Mouse (Mus musculus): Measurements from ENCODE around the gene Syt12. TPM values are rescaled to one million over a fixed set of nuclear protein-coding genes. Genes with fewer than 3 reads are reported as not detected.

Gene Syt12
- polyA plus RNA-seq, 1 experiment from 2014 or later: 1.8 TPM

DNA sequence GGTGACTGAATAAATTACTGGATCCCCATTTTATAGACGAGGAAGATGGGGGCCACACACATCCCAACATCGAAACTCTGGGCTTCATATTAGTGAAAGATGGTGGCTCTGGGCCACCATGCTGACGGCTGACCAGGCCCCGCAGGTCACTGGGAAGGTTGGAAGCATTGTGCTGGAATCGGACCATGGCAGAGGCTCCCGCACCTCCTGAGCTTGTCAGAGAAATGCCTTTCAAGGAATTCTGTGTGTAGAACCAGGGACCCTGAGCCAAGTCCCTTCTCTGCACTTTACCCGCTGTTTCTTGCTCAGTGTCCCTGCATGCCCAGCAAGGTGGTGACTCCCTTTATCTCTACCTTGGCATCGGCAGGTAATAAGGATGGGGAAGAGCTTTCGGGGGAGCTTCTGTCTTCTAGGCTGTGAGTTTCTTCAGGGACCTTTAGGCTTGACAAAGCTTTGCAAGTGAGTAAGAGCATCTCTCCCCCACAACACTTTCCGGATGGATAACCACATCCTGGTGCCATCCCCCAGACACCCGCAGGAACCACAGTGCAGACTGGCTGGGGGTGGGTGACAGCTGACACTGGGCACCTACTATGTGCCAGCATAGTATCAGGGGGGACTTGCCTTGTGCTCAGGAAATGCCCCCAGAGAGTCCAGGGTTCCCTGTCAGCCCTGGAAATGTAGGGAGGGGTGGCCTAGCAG lies 1.9 kb downstream of the Syt12 start:
- no peak overlapping the region for H3K27ac ChIP-seq (ENCODE audit: low read depth)
- WGBS: 76% methylated on average over 11 of the region's 11 CpGs
- no peaks in the 10 kb centered on the region for H3K4me1 ChIP-seq (ENCODE audit: insufficient read depth)
- no peak overlapping the region for H3K4me3 ChIP-seq (ENCODE audit: low read depth, low read length)
- peaks cover 23% of the 10 kb centered on the region for H3K27me3 ChIP-seq (ENCODE audit: insufficient read depth, low read length)
- no peaks in the 10 kb centered on the region for H3K9me3 ChIP-seq (ENCODE audit: low read depth, low read length)
- H3K4me2 ChIP-seq: no peak overlapping the region
- no peak for TF ChIP-seq CTCF (IDR thresholded peaks at IDR 0.05; ENCODE audit: low read depth)
- no peaks in the 10 kb centered on the region for H3K36me3 ChIP-seq (ENCODE audit: insufficient read depth)
- ATAC-seq (ENCODE audit: insufficient read depth): no peak
- no peak overlapping the region for H3K9ac ChIP-seq
- no peak for DNase-seq

DNA sequence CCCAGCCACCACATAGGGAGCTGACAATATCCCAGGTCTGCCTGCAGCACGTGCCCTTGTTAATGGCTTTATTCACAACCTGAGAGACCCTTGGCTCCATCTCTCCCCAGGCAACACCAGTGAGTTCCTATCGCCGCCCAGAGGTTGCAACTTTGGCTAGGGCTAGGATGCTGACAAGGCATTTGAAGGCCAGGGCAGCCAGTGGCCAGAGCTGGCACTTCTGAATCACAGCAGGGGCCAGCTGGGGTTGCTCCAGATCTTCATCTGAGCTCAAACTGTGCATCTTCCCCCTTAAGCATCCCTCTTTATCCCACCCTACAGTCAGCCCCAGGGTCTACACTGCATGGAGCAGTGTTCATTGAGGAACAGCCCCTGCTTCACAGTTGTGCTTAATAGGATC lies 2.5 kb downstream of the Syt12 start:
- no peaks in the 10 kb centered on the region for H3K4me1 ChIP-seq (ENCODE audit: insufficient read depth)
- no peak overlapping the region for H3K4me3 ChIP-seq (ENCODE audit: low read depth, low read length)
- ATAC-seq (ENCODE audit: insufficient read depth) (no peak), DNase-seq (no peak)
- no peak overlapping the region for H3K4me2 ChIP-seq
- H3K9me3 ChIP-seq (ENCODE audit: low read depth, low read length): no peaks in the 10 kb centered on the region
- peaks cover 23% of the 10 kb centered on the region for H3K27me3 ChIP-seq (ENCODE audit: insufficient read depth, low read length)
- no peak overlapping the region for H3K27ac ChIP-seq (ENCODE audit: low read depth)
- H3K36me3 ChIP-seq (ENCODE audit: insufficient read depth): no peaks in the 10 kb centered on the region
- 56% methylated on average over 3 of the region's 3 CpGs for WGBS
- H3K9ac ChIP-seq: no peak overlapping the region
- no peak for TF ChIP-seq CTCF (IDR thresholded peaks at IDR 0.05; ENCODE audit: low read depth)

- ATAC-seq (ENCODE audit: insufficient read depth): no peak
Observed at GRCm38 (mm10) chr19:4473549-4473948, 3.7 kb downstream of the Syt12 start.

GRCm38 (mm10) chr19:4468363-4468762 lies 8.9 kb downstream of the Syt12 start:
- Histone ChIP-seq H3K4me1 (ENCODE audit: insufficient read depth) (no peaks in the 10 kb centered on the region), H3K9ac (no peak overlapping the region), H3K27ac (ENCODE audit: low read depth) (no peak overlapping the region), H3K4me3 (ENCODE audit: low read depth, low read length) (no peak overlapping the region), H3K9me3 (ENCODE audit: low read depth, low read length) (no peaks in the 10 kb centered on the region), H3K36me3 (ENCODE audit: insufficient read depth) (no peaks in the 10 kb centered on the region), H3K27me3 (ENCODE audit: insufficient read depth, low read length) (no peaks in the 10 kb centered on the region), H3K4me2 (no peak overlapping the region)
- 31% methylated on average over 5 of the region's 5 CpGs for WGBS
- peak; percentile 27; the same call in 1 of the 2 replicates for TF ChIP-seq CTCF (IDR thresholded peaks at IDR 0.05; ENCODE audit: low read depth)
- ATAC-seq (ENCODE audit: insufficient read depth): no peak
- DNase-seq: no peak

More at GRCm38 (mm10) chr19:4473549-4473948, 3.7 kb downstream of the Syt12 start:
- H3K27ac ChIP-seq (ENCODE audit: low read depth): no peak overlapping the region
- H3K4me3 ChIP-seq (ENCODE audit: low read depth, low read length): no peak overlapping the region
- H3K4me1 ChIP-seq (ENCODE audit: insufficient read depth): no peaks in the 10 kb centered on the region
- H3K27me3 ChIP-seq (ENCODE audit: insufficient read depth, low read length): peaks cover 23% of the 10 kb centered on the region
- no peaks in the 10 kb centered on the region for H3K36me3 ChIP-seq (ENCODE audit: insufficient read depth)
- no peak for DNase-seq
- no peak overlapping the region for H3K4me2 ChIP-seq
- TF ChIP-seq CTCF (IDR thresholded peaks at IDR 0.05; ENCODE audit: low read depth): no peak
- 83% methylated on average over 5 of the region's 5 CpGs for WGBS
- H3K9me3 ChIP-seq (ENCODE audit: low read depth, low read length): no peaks in the 10 kb centered on the region
- no peak overlapping the region for H3K9ac ChIP-seq

- DNase-seq: no peak
- Histone ChIP-seq H3K27ac (ENCODE audit: low read depth) (no peak overlapping the region), H3K4me1 (ENCODE audit: insufficient read depth) (no peaks in the 10 kb centered on the region), H3K27me3 (ENCODE audit: insufficient read depth, low read length) (no peaks in the 10 kb centered on the region), H3K4me3 (ENCODE audit: low read depth, low read length) (no peak overlapping the region), H3K36me3 (ENCODE audit: insufficient read depth) (no peaks in the 10 kb centered on the region), H3K9me3 (ENCODE audit: low read depth, low read length) (no peaks in the 10 kb centered on the region), H3K9ac (no peak overlapping the region), H3K4me2 (no peak overlapping the region)
- ATAC-seq (ENCODE audit: insufficient read depth): no peak
- 77% methylated on average over 4 of the region's 4 CpGs for WGBS
- TF ChIP-seq CTCF (IDR thresholded peaks at IDR 0.05; ENCODE audit: low read depth): no peak
Observed at GRCm38 (mm10) chr19:4464666-4465065, 12.6 kb downstream of the Syt12 start.

DNA sequence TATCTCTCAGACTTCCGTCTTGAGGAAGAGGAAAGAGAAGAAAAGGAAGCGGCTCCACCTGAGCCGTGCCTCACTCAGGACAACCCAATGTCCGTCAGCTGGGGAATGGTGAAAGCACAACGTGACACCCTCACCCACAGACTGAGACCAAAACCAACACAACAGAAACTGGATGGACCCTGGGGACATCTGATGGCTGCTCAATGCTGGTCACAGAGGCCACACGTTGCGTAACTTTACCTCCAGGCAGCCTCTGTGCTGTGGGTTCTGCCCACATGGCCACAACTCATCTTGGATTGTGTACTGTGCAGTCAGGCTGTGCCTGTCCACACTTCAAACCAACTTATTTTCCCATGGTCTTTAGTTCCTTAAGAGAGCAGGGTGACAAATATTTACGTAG lies 15.3 kb downstream of the Syt12 start:
- Histone ChIP-seq H3K27ac (ENCODE audit: low read depth) (no peak overlapping the region), H3K4me2 (no peak overlapping the region), H3K9me3 (ENCODE audit: low read depth, low read length) (no peaks in the 10 kb centered on the region), H3K4me1 (ENCODE audit: insufficient read depth) (no peaks in the 10 kb centered on the region), H3K27me3 (ENCODE audit: insufficient read depth, low read length) (no peaks in the 10 kb centered on the region), H3K36me3 (ENCODE audit: insufficient read depth) (no peaks in the 10 kb centered on the region), H3K9ac (no peak overlapping the region), H3K4me3 (ENCODE audit: low read depth, low read length) (no peak overlapping the region)
- TF ChIP-seq CTCF (IDR thresholded peaks at IDR 0.05; ENCODE audit: low read depth): no peak
- WGBS: 81% methylated on average over 8 of the region's 8 CpGs
- DNase-seq: no peak
- ATAC-seq (ENCODE audit: insufficient read depth): no peak

GRCm38 (mm10) chr19:4456227-4456626 lies 21.0 kb downstream of the Syt12 start:
- 11% methylated on average over 11 of the region's 11 CpGs for WGBS
- TF ChIP-seq CTCF (IDR thresholded peaks at IDR 0.05; ENCODE audit: low read depth): peak; percentile 77
- Histone ChIP-seq H3K9ac (no peak overlapping the region), H3K4me2 (no peak overlapping the region), H3K36me3 (ENCODE audit: insufficient read depth) (no peaks in the 10 kb centered on the region), H3K4me1 (ENCODE audit: insufficient read depth) (no peaks in the 10 kb centered on the region), H3K9me3 (ENCODE audit: low read depth, low read length) (no peaks in the 10 kb centered on the region), H3K4me3 (ENCODE audit: low read depth, low read length) (no peak overlapping the region), H3K27me3 (ENCODE audit: insufficient read depth, low read length) (no peaks in the 10 kb centered on the region), H3K27ac (ENCODE audit: low read depth) (no peak overlapping the region)
- ATAC-seq (ENCODE audit: insufficient read depth) (no peak), DNase-seq (peak; percentile 73)

All from lung, embryonic 14.5 days (tissue).